16 mouse cellular contexts compared by ENCODE assay signal in genomic region chr11:53342711-53343110, GRCm38 (mm10).
"Had no signal": no experiment of that assay in that cellular context is flagged by ENCODE, and none has a peak within 500 bp of the region (broad histone marks: within the 10 kb centered on the region; RNA-seq: fewer than 3 reads in every experiment).

No protein-coding gene starts in this region.

- H3K4me3 ChIP-seq: limb, embryonic 15.5 days; liver, embryonic 13.5 days; midbrain, embryonic 13.5 days; myocyte had no signal

- ATAC-seq: intestine, postnatal 0 days; liver, postnatal 0 days; midbrain, embryonic 13.5 days had no signal

- H3K27ac ChIP-seq: kidney, postnatal 0 days; limb, embryonic 15.5 days; liver, embryonic 13.5 days; macrophage; midbrain, embryonic 13.5 days; stomach, postnatal 0 days had no signal

- H3K9me3 ChIP-seq: limb, embryonic 15.5 days; liver, embryonic 13.5 days; midbrain, embryonic 13.5 days had no signal

- DNase-seq: kidney, adult 8-10 months; kidney, postnatal 36 days; layer of hippocampus, adult 9-11 months; layer of hippocampus, postnatal 36 days; liver, embryonic 13.5 days; liver, postnatal 0 days; retina, postnatal 1 day; right cerebral cortex, postnatal 4 days; thymus, postnatal 4 days had no signal

- H3K27me3 ChIP-seq: limb, embryonic 15.5 days; liver, embryonic 13.5 days; midbrain, embryonic 13.5 days had no signal

- H3K36me3 ChIP-seq: limb, embryonic 15.5 days; liver, embryonic 13.5 days; midbrain, embryonic 13.5 days had no signal

- H3K9ac ChIP-seq: limb, embryonic 15.5 days; liver, embryonic 13.5 days; liver, postnatal 0 days; midbrain, embryonic 13.5 days had no signal

- H3K4me2 ChIP-seq: limb, embryonic 15.5 days; liver, embryonic 13.5 days; midbrain, embryonic 13.5 days had no signal

- H3K4me1 ChIP-seq: limb, embryonic 15.5 days; midbrain, embryonic 13.5 days had no signal
